Mouse (Mus musculus): ENCODE measurements at regions not wholly inside any gene's neighbourhood (a gene's known extent, or its start where the extent isn't known, plus 50 kb on each side); places are given as distances from the start of the nearest gene placed in this dataset.

- no peak for TF ChIP-seq CTCF (IDR thresholded peaks at IDR 0.05; ENCODE audit: low read depth, low read length)
- Histone ChIP-seq H3K4me1 (ENCODE audit: control insufficient read depth, insufficient read depth, low read length) (no peaks in the 10 kb centered on the region), H3K79me2 (ENCODE audit: control insufficient read depth, insufficient read depth, low read length) (no peaks in the 10 kb centered on the region), H3K27me3 (ENCODE audit: control insufficient read depth, insufficient read depth, low read length) (no peaks in the 10 kb centered on the region), H3K36me3 (ENCODE audit: control insufficient read depth, insufficient read depth, low read length) (no peaks in the 10 kb centered on the region), H3K27ac (replicated peaks; ENCODE audit: insufficient read depth, low read depth, low read length) (no peak overlapping the region), H3K9ac (ENCODE audit: low read depth, low read length) (no peak overlapping the region), H3K4me3 (ENCODE audit: insufficient read depth, low read depth, low read length) (no peak overlapping the region)
- WGBS: 81% methylated on average over 4 of the region's 4 CpGs
- DNase-seq (ENCODE audit: extremely low read depth, low read depth, low spot score): no peak
Observed at GRCm38 (mm10) chr1:22167621-22168181, 206.0 kb upstream of the Kcnq5 start.

GRCm38 (mm10) chr1:22136571-22137122 lies 174.9 kb upstream of the Kcnq5 start:
- TF ChIP-seq CTCF (IDR thresholded peaks at IDR 0.05; ENCODE audit: low read depth, low read length): no peak
- TF ChIP-seq POLR2A (IDR thresholded peaks at IDR 0.05; ENCODE audit: extremely low read depth, insufficient read depth, low read length): no peak
- H3K79me2 ChIP-seq (ENCODE audit: control insufficient read depth, insufficient read depth, low read length): no peaks in the 10 kb centered on the region
- WGBS: 48% methylated on average over 4 of the region's 4 CpGs
- no peaks in the 10 kb centered on the region for H3K27me3 ChIP-seq (ENCODE audit: control insufficient read depth, insufficient read depth, low read length)
- no peak overlapping the region for H3K9ac ChIP-seq (ENCODE audit: low read depth, low read length)
- H3K4me3 ChIP-seq (ENCODE audit: insufficient read depth, low read depth, low read length): no peak overlapping the region
- no peaks in the 10 kb centered on the region for H3K36me3 ChIP-seq (ENCODE audit: control insufficient read depth, insufficient read depth, low read length)
- no peaks in the 10 kb centered on the region; the same call in 1 of the 2 replicates for H3K4me1 ChIP-seq (ENCODE audit: control insufficient read depth, insufficient read depth, low read length)
- H3K27ac ChIP-seq (replicated peaks; ENCODE audit: insufficient read depth, low read depth, low read length): no peak overlapping the region
- peak; percentile 61 for DNase-seq (ENCODE audit: extremely low read depth, low read depth, low spot score)

GRCm38 (mm10) chr1:22118266-22118772 lies 156.6 kb upstream of the Kcnq5 start:
- Histone ChIP-seq H3K4me1 (ENCODE audit: control insufficient read depth, insufficient read depth, low read length) (peaks cover 2% of the 10 kb centered on the region; the same call in 1 of the 2 replicates), H3K4me3 (ENCODE audit: insufficient read depth, low read depth, low read length) (no peak overlapping the region), H3K79me2 (ENCODE audit: control insufficient read depth, insufficient read depth, low read length) (no peaks in the 10 kb centered on the region), H3K27me3 (ENCODE audit: control insufficient read depth, insufficient read depth, low read length) (no peaks in the 10 kb centered on the region), H3K36me3 (ENCODE audit: control insufficient read depth, insufficient read depth, low read length) (no peaks in the 10 kb centered on the region), H3K9ac (ENCODE audit: low read depth, low read length) (no peak overlapping the region), H3K27ac (replicated peaks; ENCODE audit: insufficient read depth, low read depth, low read length) (no peak overlapping the region)
- 74% methylated on average over 4 of the region's 4 CpGs for WGBS
- DNase-seq (ENCODE audit: extremely low read depth, low read depth, low spot score): no peak
- TF ChIP-seq CTCF (IDR thresholded peaks at IDR 0.05; ENCODE audit: low read depth, low read length) (no peak), POLR2A (IDR thresholded peaks at IDR 0.05; ENCODE audit: extremely low read depth, insufficient read depth, low read length) (no peak)

GRCm38 (mm10) chr1:22116466-22116865 lies 154.7 kb upstream of the Kcnq5 start:
- Histone ChIP-seq H3K9ac (ENCODE audit: low read depth, low read length) (no peak overlapping the region), H3K4me1 (ENCODE audit: control insufficient read depth, insufficient read depth, low read length) (peaks cover 2% of the 10 kb centered on the region; the same call in 1 of the 2 replicates), H3K27ac (replicated peaks; ENCODE audit: insufficient read depth, low read depth, low read length) (no peak overlapping the region), H3K79me2 (ENCODE audit: control insufficient read depth, insufficient read depth, low read length) (no peaks in the 10 kb centered on the region), H3K27me3 (ENCODE audit: control insufficient read depth, insufficient read depth, low read length) (no peaks in the 10 kb centered on the region), H3K36me3 (ENCODE audit: control insufficient read depth, insufficient read depth, low read length) (no peaks in the 10 kb centered on the region), H3K4me3 (ENCODE audit: insufficient read depth, low read depth, low read length) (no peak overlapping the region)
- DNase-seq (ENCODE audit: extremely low read depth, low read depth, low spot score): peak; percentile 97
- 15% methylated on average over 1 of the region's 1 CpGs for WGBS
- TF ChIP-seq POLR2A (IDR thresholded peaks at IDR 0.05; ENCODE audit: extremely low read depth, insufficient read depth, low read length): no peak
- TF ChIP-seq CTCF (IDR thresholded peaks at IDR 0.05; ENCODE audit: low read depth, low read length): no peak

GRCm38 (mm10) chr1:22105496-22105895 lies 143.8 kb upstream of the Kcnq5 start:
- TF ChIP-seq POLR2A (IDR thresholded peaks at IDR 0.05; ENCODE audit: extremely low read depth, insufficient read depth, low read length): no peak
- TF ChIP-seq CTCF (IDR thresholded peaks at IDR 0.05; ENCODE audit: low read depth, low read length): peak; percentile 65
- WGBS: 52% methylated on average over 3 of the region's 3 CpGs
- H3K79me2 ChIP-seq (ENCODE audit: control insufficient read depth, insufficient read depth, low read length): no peaks in the 10 kb centered on the region
- no peak for DNase-seq (ENCODE audit: extremely low read depth, low read depth, low spot score)
- no peak overlapping the region for H3K4me3 ChIP-seq (ENCODE audit: insufficient read depth, low read depth, low read length)
- H3K27me3 ChIP-seq (ENCODE audit: control insufficient read depth, insufficient read depth, low read length): no peaks in the 10 kb centered on the region
- H3K9ac ChIP-seq (ENCODE audit: low read depth, low read length): no peak overlapping the region
- H3K36me3 ChIP-seq (ENCODE audit: control insufficient read depth, insufficient read depth, low read length): no peaks in the 10 kb centered on the region
- H3K27ac ChIP-seq (replicated peaks; ENCODE audit: insufficient read depth, low read depth, low read length): no peak overlapping the region
- no peaks in the 10 kb centered on the region for H3K4me1 ChIP-seq (ENCODE audit: control insufficient read depth, insufficient read depth, low read length)

GRCm38 (mm10) chr1:22071405-22072117 lies 109.8 kb upstream of the Kcnq5 start:
- DNase-seq (ENCODE audit: extremely low read depth, low read depth, low spot score): no peak
- Histone ChIP-seq H3K36me3 (ENCODE audit: control insufficient read depth, insufficient read depth, low read length) (no peaks in the 10 kb centered on the region), H3K9ac (ENCODE audit: low read depth, low read length) (no peak overlapping the region), H3K4me3 (ENCODE audit: insufficient read depth, low read depth, low read length) (no peak overlapping the region), H3K27ac (replicated peaks; ENCODE audit: insufficient read depth, low read depth, low read length) (no peak overlapping the region), H3K4me1 (ENCODE audit: control insufficient read depth, insufficient read depth, low read length) (no peaks in the 10 kb centered on the region), H3K79me2 (ENCODE audit: control insufficient read depth, insufficient read depth, low read length) (no peaks in the 10 kb centered on the region), H3K27me3 (ENCODE audit: control insufficient read depth, insufficient read depth, low read length) (no peaks in the 10 kb centered on the region)
- WGBS: 91% methylated on average over 4 of the region's 4 CpGs
- TF ChIP-seq CTCF (IDR thresholded peaks at IDR 0.05; ENCODE audit: low read depth, low read length) (no peak), POLR2A (IDR thresholded peaks at IDR 0.05; ENCODE audit: extremely low read depth, insufficient read depth, low read length) (no peak)

Measured in liver, adult 2 months (tissue).